Comparison of ENCODE assay signal across 15 mouse cellular contexts in genomic region chr2:18960376-18960973, GRCm38 (mm10).
"Had no signal": no experiment of that assay in that cellular context is flagged by ENCODE, and none has a peak within 500 bp of the region (broad histone marks: within the 10 kb centered on the region; RNA-seq: fewer than 3 reads in every experiment).

No protein-coding gene starts in this region.

- DNase-seq: kidney, adult 18-20 months; kidney, postnatal 10 days; kidney, postnatal 4 days; left cerebral cortex, postnatal 4 days; lung, adult 2 months; lung, postnatal 10 days; right cerebral cortex, adult 18-20 months; right cerebral cortex, postnatal 25 days; thymus, postnatal 4 days had no signal

- H3K27ac ChIP-seq: liver, embryonic 15.5 days; macrophage; midbrain, embryonic 12.5 days; neural tube, embryonic 13.5 days had no signal

- H3K4me2 ChIP-seq: liver, embryonic 11.5 days; liver, embryonic 15.5 days; midbrain, embryonic 12.5 days; neural tube, embryonic 13.5 days had no signal

- H3K9me3 ChIP-seq: liver, embryonic 15.5 days; megakaryocyte, embryonic 14.5 days; midbrain, embryonic 12.5 days; neural tube, embryonic 13.5 days had no signal

- H3K27me3 ChIP-seq: liver, embryonic 15.5 days; megakaryocyte, embryonic 14.5 days; midbrain, embryonic 12.5 days; neural tube, embryonic 13.5 days had no signal

- H3K4me3 ChIP-seq: liver, embryonic 15.5 days; megakaryocyte, embryonic 14.5 days; midbrain, embryonic 12.5 days; neural tube, embryonic 13.5 days had no signal

- H3K9ac ChIP-seq: liver, embryonic 15.5 days; midbrain, embryonic 12.5 days; neural tube, embryonic 13.5 days had no signal

- H3K36me3 ChIP-seq: liver, embryonic 15.5 days; midbrain, embryonic 12.5 days; neural tube, embryonic 13.5 days had no signal
